Mouse (Mus musculus) ES-E14 (cell line): ENCODE measurements around the gene Bbs7. TPM values are rescaled to one million over a fixed set of nuclear protein-coding genes. Genes with fewer than 3 reads are reported as not detected.
A peak's percentile ranks its signal among the peaks of the same experiment; 100 is the strongest.
"Not testable (repeated sequence)": the region's sequence is repeated elsewhere in the genome, so short reads cannot be mapped to it uniquely, and the experiment has no call there.

Experiments
- DNase-seq: peaks from one replicate; pipeline ENCODE4 v3.0.0-alpha.2; 2013; ENCODE audit warnings: low read depth, low spot score
- H3K27ac ChIP-seq: 2 replicates; pipeline ENCODE4 v1.5.1; 2012; ENCODE audit warnings: low read depth, mild to moderate bottlenecking, low read length, moderate library complexity, mixed read lengths; ENCODE audit not compliant: poor library complexity, insufficient read depth, severe bottlenecking
- H3K36me3 ChIP-seq: 2 replicates; pipeline ENCODE4 v1.6.1; 2012; ENCODE audit warnings: mild to moderate bottlenecking, low read length, moderate library complexity, mixed read lengths; ENCODE audit not compliant: control insufficient read depth, poor library complexity, insufficient read depth, severe bottlenecking
- H3K4me1 ChIP-seq, 2 experiments: fragments of 150-350 bp in 1 of 2; sonication (generic) in 1 of 2; 2 replicates each; pipeline ENCODE4 v1.6.1; 2012; ENCODE audit warnings: low read length in 2 of 2, mild to moderate bottlenecking in 1 of 2, mixed read lengths in 1 of 2; ENCODE audit not compliant: control insufficient read depth in 2 of 2, insufficient read depth in 2 of 2, poor library complexity in 1 of 2
- H3K4me3 ChIP-seq, 2 experiments: fragments of 150-350 bp in 1 of 2; sonication (generic) in 1 of 2; 2 replicates each; pipeline ENCODE4 v1.5.1; 2012; ENCODE audit warnings: low read length in 2 of 2, low read depth in 1 of 2, mild to moderate bottlenecking in 1 of 2, mixed read lengths in 1 of 2; ENCODE audit not compliant: insufficient read depth in 1 of 2, poor library complexity in 1 of 2, severe bottlenecking in 1 of 2
- H3K9ac ChIP-seq: 2 replicates; pipeline ENCODE4 v1.6.1; 2012; ENCODE audit warnings: low read depth, mild to moderate bottlenecking, low read length, mixed read lengths; ENCODE audit not compliant: poor library complexity, insufficient read depth, severe bottlenecking
- H3K9me3 ChIP-seq: fragments of 150-350 bp; sonication (generic); 2 replicates; pipeline ENCODE4 v1.6.1; 2012; ENCODE audit warnings: low read depth, mild to moderate bottlenecking, low read length; ENCODE audit not compliant: control insufficient read depth, insufficient read depth
- CHD2 ChIP-seq: IDR thresholded peaks from 2 replicates; pipeline ENCODE4 v1.6.1; 2014; ENCODE audit warnings: mild to moderate bottlenecking, low read depth, low read length, inconsistent platforms
- HCFC1 ChIP-seq: IDR thresholded peaks from 2 replicates; pipeline ENCODE4 v1.6.1; 2012; ENCODE audit warnings: low read length, inconsistent platforms, borderline replicate concordance; ENCODE audit not compliant: insufficient read depth
- MAFK ChIP-seq: IDR thresholded peaks from 2 replicates; pipeline ENCODE4 v1.6.1; 2014; ENCODE audit warnings: mild to moderate bottlenecking, low read depth, low read length, inconsistent platforms; ENCODE audit not compliant: insufficient read depth
- ZC3H11A ChIP-seq: IDR thresholded peaks from 2 replicates; pipeline ENCODE4 v1.6.1; 2012; ENCODE audit warnings: low read depth, mild to moderate bottlenecking, inconsistent platforms, low read length, borderline replicate concordance
- ZNF384 ChIP-seq: IDR thresholded peaks from 2 replicates; pipeline ENCODE4 v1.6.1; 2012; ENCODE audit warnings: low read depth, low read length, inconsistent platforms
- in situ Hi-C, 2 experiments: fragments of 600-800 bp; cut with MboI; formaldehyde crosslinking; loops; one replicate each; pipeline ENCODE4 v1.15.1; 2025; ENCODE audit warnings: low sequenced_read_pairs in 2 of 2, inconsistent platforms in 1 of 2; ENCODE audit not compliant: unreplicated experiment in 2 of 2
- total RNA-seq: library from RNA; depleted of rRNA; stranded (reverse); fragments of 300-350 nt; gene quantifications from 2 replicates; pipeline ENCODE4 v1.2.3, GENCODE M21; 2012

Bbs7 gene
- total RNA-seq, 1 experiment = 2.2 TPM

DNA sequence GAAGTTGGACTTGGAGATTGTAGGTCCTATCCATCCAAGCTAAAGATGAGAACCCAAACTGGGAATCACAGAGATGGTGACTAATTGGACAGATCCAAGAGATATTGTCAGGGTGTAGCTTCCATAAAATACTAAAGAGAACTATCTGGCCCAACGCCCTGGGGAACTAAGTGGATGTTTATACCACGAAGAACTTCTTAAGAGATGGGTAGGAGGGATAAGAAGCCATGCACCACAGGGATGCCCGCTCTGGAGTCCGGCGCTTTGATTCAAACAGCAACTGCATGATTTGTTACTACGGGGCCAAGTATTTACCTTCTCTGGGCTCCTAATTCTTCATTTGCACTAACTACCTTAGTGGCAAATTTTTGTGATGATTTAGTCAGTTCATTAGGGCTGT is 590 bp downstream of the Bbs7 start:
- in situ Hi-C loops = no loop called here
- no peak for DNase-seq
- TF ChIP-seq ZC3H11A (no peak), HCFC1 (no peak), CHD2 (no peak), MAFK (no peak), ZNF384 (no peak)
- Histone ChIP-seq H3K27ac (no peak overlapping the region), H3K36me3 (no peaks in the 10 kb centered on the region), H3K9me3 (no peaks in the 10 kb centered on the region), H3K9ac (peak overlapping the region; percentile 82), H3K4me3 (peak overlapping the region; percentile 65 to 78), H3K4me1 (peaks cover 0 to 3% of the 10 kb centered on the region in 2 experiments; a peak in 2 of 4 replicates)

DNA sequence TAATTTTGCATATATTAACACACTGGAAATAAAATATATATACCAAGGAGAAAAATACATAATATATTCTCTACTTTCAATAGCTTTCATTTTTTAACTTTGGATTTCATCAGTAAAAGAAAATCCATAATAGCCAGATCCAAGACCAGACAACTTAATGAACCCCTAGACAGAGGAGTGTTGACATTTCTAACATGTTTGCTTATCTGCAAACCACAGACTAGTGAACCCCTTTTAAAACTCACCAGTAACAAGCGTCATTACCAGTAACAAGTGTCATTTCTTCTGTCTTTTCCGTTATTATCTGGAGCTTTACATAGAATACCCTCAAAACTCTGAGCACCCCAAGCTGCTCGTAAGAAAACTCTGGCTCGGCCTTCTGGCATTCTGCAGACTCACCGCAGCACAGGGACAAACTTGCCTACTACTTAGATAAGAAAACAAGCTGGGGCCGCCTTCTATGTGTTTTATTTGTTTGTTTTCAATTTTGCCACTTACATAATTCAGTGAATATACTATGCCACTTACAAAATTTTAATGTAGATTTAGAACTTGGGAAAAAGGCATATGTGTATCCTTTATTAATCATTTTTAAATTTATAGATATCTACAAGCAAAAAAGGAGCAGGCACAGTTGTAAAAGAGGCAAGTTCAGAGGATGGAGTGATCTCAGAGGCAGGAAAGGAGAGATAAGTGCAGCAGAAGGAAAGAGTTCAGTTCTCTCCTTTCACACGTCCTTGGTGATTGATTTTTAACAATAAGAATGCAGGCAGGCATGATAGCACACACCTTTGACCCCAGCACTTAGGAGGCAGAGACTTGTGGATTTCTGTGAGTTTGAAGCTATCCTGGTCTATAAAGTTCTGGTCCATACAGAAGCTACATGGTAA is 7.1 kb downstream of the Bbs7 start:
- TF ChIP-seq MAFK = no peak
- TF ChIP-seq ZNF384 = no peak
- TF ChIP-seq ZC3H11A = no peak
- TF ChIP-seq HCFC1 = no peak
- TF ChIP-seq CHD2 = no peak
- no peak overlapping the region for H3K27ac ChIP-seq
- H3K9me3 ChIP-seq = no peaks in the 10 kb centered on the region
- in situ Hi-C loops = no loop called here
- H3K4me3 ChIP-seq = no peak overlapping the region
- H3K36me3 ChIP-seq = no peaks in the 10 kb centered on the region
- DNase-seq = no peak
- no peaks in the 10 kb centered on the region for H3K4me1 ChIP-seq
- no peak overlapping the region for H3K9ac ChIP-seq

DNA sequence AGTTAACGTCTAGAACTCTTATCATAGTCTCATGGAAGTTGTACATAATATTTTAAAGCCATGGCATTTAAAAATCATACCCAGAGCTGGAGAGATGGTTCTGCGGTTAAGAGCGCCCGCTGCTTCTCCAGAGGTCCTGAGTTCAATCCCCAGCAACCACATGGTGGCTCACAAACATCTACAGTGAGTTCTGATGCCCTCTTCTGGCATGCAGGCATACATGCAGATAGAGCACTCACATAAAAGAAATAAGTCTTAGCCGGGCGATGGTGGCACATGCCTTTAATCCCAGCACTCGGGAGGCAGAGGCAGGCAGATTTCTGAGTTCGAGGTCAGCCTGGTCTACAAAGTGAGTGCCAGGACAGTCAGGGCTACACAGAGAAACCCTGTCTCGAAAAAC is 13.5 kb downstream of the Bbs7 start:
- H3K9ac ChIP-seq, H3K4me3 ChIP-seq, H3K27ac ChIP-seq, H3K9me3 ChIP-seq, in situ Hi-C loops, DNase-seq, H3K36me3 ChIP-seq, H3K4me1 ChIP-seq: not testable (repeated sequence)

DNA sequence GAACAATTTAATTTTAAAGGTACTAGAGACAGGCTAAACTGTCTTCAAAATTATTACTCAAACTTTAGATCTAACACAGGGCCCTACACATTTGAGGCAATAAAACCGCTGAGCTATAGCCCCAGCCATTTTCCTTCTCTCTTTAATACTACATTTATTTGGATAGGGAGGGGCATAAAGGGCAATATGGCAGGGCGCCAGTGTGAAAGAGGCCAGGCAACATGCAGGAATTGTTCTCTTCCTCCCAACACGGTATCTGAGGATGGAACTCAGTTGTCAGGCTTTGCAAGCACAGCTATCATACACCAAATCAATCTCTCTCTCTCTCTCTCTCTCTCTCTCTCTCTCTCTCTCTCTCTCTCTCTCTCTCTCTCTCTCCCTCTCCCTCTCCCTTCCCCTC is 14.5 kb downstream of the Bbs7 start:
- no peaks in the 10 kb centered on the region for H3K36me3 ChIP-seq
- no peaks in the 10 kb centered on the region; a peak in 1 of 4 replicates for H3K4me1 ChIP-seq
- TF ChIP-seq HCFC1 = no peak
- TF ChIP-seq ZC3H11A = no peak
- TF ChIP-seq MAFK = no peak
- TF ChIP-seq ZNF384 = no peak
- no peak for TF ChIP-seq CHD2
- in situ Hi-C loops = no loop called here
- H3K9me3 ChIP-seq = no peaks in the 10 kb centered on the region
- DNase-seq = no peak
- H3K27ac ChIP-seq = no peak overlapping the region
- H3K4me3 ChIP-seq = no peak overlapping the region
- no peak overlapping the region for H3K9ac ChIP-seq

DNA sequence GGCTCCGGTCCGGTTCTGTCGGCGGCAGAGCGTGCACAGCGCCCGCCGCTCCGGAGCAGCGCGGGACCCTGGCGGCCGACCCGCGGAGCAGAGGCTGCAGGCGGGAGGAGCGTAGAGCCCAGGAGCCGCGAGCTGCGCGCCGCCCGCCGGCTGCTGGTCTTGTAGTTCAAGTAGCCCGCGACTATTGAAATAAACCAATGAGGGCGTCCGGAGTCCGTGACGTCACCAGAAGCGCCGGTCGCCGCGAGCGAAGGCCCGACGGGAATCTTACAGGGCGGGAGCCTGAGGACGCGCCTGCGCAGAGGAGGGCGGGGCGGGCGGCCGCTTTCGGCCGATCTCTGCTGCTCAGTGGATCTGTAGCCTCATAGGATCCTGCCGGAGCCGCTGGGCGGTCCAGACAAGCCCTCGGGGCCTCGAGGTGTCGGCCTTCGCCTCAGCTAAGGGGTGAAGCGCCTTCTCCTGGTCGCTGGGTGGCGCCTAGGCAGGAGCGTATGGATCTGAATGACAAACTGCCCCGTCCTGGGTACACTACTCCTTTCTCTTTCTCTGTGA is 41.4 kb downstream of the Bbs7 start, which contains the start of gene Ccna2:
Gene Ccna2 (minus strand): TSS at position 324 of the 552 bp plus-strand sequence.
- in situ Hi-C loops = no loop called here
- peak within 1 kb of the TSS; percentile 73 for H3K27ac ChIP-seq
- no peaks in the 10 kb centered on the region for H3K9me3 ChIP-seq
- no peaks in the 10 kb centered on the region for H3K4me1 ChIP-seq
- peak within 1 kb of the TSS; percentile 91 to 99 for H3K4me3 ChIP-seq
- peak; percentile 96 for DNase-seq
- peaks cover 15% of the 10 kb centered on the region for H3K36me3 ChIP-seq
- H3K9ac ChIP-seq = peak within 1 kb of the TSS; percentile 98
- TF ChIP-seq MAFK (no peak), ZNF384 (no peak), HCFC1 (peak; percentile 66; the same call in 1 of the 2 replicates), CHD2 (no peak), ZC3H11A (no peak)
